Mouse (Mus musculus): ENCODE results near the gene Znhit1. TPM values are rescaled to one million over a fixed set of nuclear protein-coding genes. Genes with fewer than 3 reads are reported as not detected.
"Not testable (repeated sequence)": the region's sequence is repeated elsewhere in the genome, so short reads cannot be mapped to it uniquely, and the experiment has no call there.

Gene Znhit1
- polyA plus RNA-seq, 1 experiment from 2014 or later = 81.0 TPM

GRCm38 (mm10) chr5:136950521-136950920 is 37.3 kb downstream of the Znhit1 start:
- WGBS = 90% methylated on average over 6 of the region's 6 CpGs
- TF ChIP-seq CTCF (IDR thresholded peaks at IDR 0.05; ENCODE audit: low read depth) (no peak), EP300 (optimal IDR thresholded peaks at IDR 0.05) (no peak)
- no peak for ATAC-seq (ENCODE audit: low FRiP score, low TSS enrichment)
- no peak for DNase-seq (ENCODE audit: low spot score)
- H3K36me3 ChIP-seq (ENCODE audit: control insufficient read depth, insufficient read depth, low read length) = no peaks in the 10 kb centered on the region
- H3K27ac ChIP-seq (replicated peaks) = no peak overlapping the region
- H3K27me3 ChIP-seq (ENCODE audit: control insufficient read depth, insufficient read depth, low read length) = no peaks in the 10 kb centered on the region
- H3K9me3 ChIP-seq (ENCODE audit: control insufficient read depth, low read length) = no peaks in the 10 kb centered on the region
- no peak overlapping the region for H3K9ac ChIP-seq (ENCODE audit: low read length)
- H3K4me3 ChIP-seq (ENCODE audit: low read depth, low read length) = no peak overlapping the region
- no peak overlapping the region for H3K4me2 ChIP-seq (replicated peaks; ENCODE audit: low read depth)
- H3K4me1 ChIP-seq (replicated peaks; ENCODE audit: control insufficient read depth, insufficient read depth) = 0 out of 2 replicates have a peak, but pooled peaks cover 3% of the 10 kb centered on the region

- not testable (repeated sequence) for H3K9ac ChIP-seq (ENCODE audit: low read length); H3K27ac ChIP-seq (replicated peaks); DNase-seq (ENCODE audit: low spot score); H3K4me2 ChIP-seq (replicated peaks; ENCODE audit: low read depth); ATAC-seq (ENCODE audit: low FRiP score, low TSS enrichment); H3K9me3 ChIP-seq (ENCODE audit: control insufficient read depth, low read length); H3K4me1 ChIP-seq (replicated peaks; ENCODE audit: control insufficient read depth, insufficient read depth); H3K4me3 ChIP-seq (ENCODE audit: low read depth, low read length); H3K36me3 ChIP-seq (ENCODE audit: control insufficient read depth, insufficient read depth, low read length); H3K27me3 ChIP-seq (ENCODE audit: control insufficient read depth, insufficient read depth, low read length)
- 76% methylated on average over 14 of the region's 14 CpGs for WGBS
Measured at GRCm38 (mm10) chr5:136949551-136950336, 38.1 kb downstream of the Znhit1 start.

- Histone ChIP-seq H3K4me1 (replicated peaks; ENCODE audit: control insufficient read depth, insufficient read depth) (no peaks in the 10 kb centered on the region), H3K4me2 (replicated peaks; ENCODE audit: low read depth) (no peak overlapping the region), H3K9me3 (ENCODE audit: control insufficient read depth, low read length) (no peaks in the 10 kb centered on the region), H3K27ac (replicated peaks) (no peak overlapping the region), H3K9ac (ENCODE audit: low read length) (no peak overlapping the region), H3K36me3 (ENCODE audit: control insufficient read depth, insufficient read depth, low read length) (no peaks in the 10 kb centered on the region), H3K4me3 (ENCODE audit: low read depth, low read length) (no peak overlapping the region), H3K27me3 (ENCODE audit: control insufficient read depth, insufficient read depth, low read length) (no peaks in the 10 kb centered on the region)
- DNase-seq (ENCODE audit: low spot score) = no peak
- TF ChIP-seq EP300 (optimal IDR thresholded peaks at IDR 0.05) = no peak
- no peak for TF ChIP-seq CTCF (IDR thresholded peaks at IDR 0.05; ENCODE audit: low read depth)
- no peak for ATAC-seq (ENCODE audit: low FRiP score, low TSS enrichment)
Measured at GRCm38 (mm10) chr5:136947874-136948273, 39.9 kb downstream of the Znhit1 start.

DNA sequence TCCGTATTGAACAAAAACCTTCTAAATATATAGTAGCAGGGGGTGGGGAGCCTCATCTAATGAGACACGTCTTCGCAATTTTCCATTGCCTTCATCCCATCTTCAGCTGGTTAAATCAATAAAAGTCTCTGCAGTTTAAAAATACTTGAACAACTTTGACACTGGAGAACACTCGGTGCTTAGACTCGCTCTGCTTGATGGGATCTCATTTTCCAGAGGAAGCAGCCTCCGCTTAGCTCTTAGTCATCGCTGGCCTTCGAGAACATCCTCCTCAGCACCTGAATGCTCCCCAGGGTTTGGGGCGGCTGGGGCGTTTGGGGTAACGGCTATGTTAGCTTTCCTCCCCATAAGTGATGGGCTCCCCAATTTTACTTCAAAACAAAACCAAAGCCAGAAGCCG is 42.7 kb downstream of the Znhit1 start:
- DNase-seq (ENCODE audit: low spot score) (no peak), ATAC-seq (ENCODE audit: low FRiP score, low TSS enrichment) (no peak)
- Histone ChIP-seq H3K27ac (replicated peaks) (no peak overlapping the region), H3K4me2 (replicated peaks; ENCODE audit: low read depth) (no peak overlapping the region), H3K36me3 (ENCODE audit: control insufficient read depth, insufficient read depth, low read length) (no peaks in the 10 kb centered on the region), H3K27me3 (ENCODE audit: control insufficient read depth, insufficient read depth, low read length) (no peaks in the 10 kb centered on the region), H3K4me1 (replicated peaks; ENCODE audit: control insufficient read depth, insufficient read depth) (no peaks in the 10 kb centered on the region), H3K9ac (ENCODE audit: low read length) (no peak overlapping the region), H3K9me3 (ENCODE audit: control insufficient read depth, low read length) (no peaks in the 10 kb centered on the region), H3K4me3 (ENCODE audit: low read depth, low read length) (no peak overlapping the region)
- TF ChIP-seq EP300 (optimal IDR thresholded peaks at IDR 0.05) (no peak), CTCF (IDR thresholded peaks at IDR 0.05; ENCODE audit: low read depth) (no peak)
- 76% methylated on average over 12 of the region's 12 CpGs for WGBS

DNA sequence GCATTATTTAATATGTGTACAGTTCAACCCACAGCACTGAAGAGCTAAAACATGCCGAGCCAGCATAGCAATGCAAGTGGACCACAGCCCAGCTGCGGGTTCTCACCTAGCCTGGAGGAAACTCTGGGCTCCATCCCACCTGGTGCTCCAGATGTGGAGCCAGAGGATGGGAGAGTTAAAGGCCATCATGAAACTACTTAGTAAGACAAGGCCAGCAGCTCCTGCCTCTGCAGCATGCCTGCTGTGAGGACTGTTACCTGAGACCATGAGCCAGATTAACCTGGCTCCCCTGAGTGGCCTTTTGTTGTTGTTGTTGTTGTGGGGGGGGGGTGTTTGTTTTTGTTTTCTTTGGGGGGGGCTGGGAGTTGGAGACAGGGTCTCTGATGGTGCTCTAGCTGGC is 44.4 kb downstream of the Znhit1 start:
- Histone ChIP-seq H3K4me3 (ENCODE audit: low read depth, low read length) (no peak overlapping the region), H3K9me3 (ENCODE audit: control insufficient read depth, low read length) (no peaks in the 10 kb centered on the region), H3K27me3 (ENCODE audit: control insufficient read depth, insufficient read depth, low read length) (no peaks in the 10 kb centered on the region), H3K9ac (ENCODE audit: low read length) (no peak overlapping the region), H3K27ac (replicated peaks) (no peak overlapping the region), H3K36me3 (ENCODE audit: control insufficient read depth, insufficient read depth, low read length) (no peaks in the 10 kb centered on the region), H3K4me2 (replicated peaks; ENCODE audit: low read depth) (no peak overlapping the region), H3K4me1 (replicated peaks; ENCODE audit: control insufficient read depth, insufficient read depth) (no peaks in the 10 kb centered on the region)
- no peak for DNase-seq (ENCODE audit: low spot score)
- 85% methylated on average over 2 of the region's 2 CpGs for WGBS
- ATAC-seq (ENCODE audit: low FRiP score, low TSS enrichment) = no peak
- TF ChIP-seq EP300 (optimal IDR thresholded peaks at IDR 0.05) (no peak), CTCF (IDR thresholded peaks at IDR 0.05; ENCODE audit: low read depth) (no peak)

- no peak for ATAC-seq (ENCODE audit: low FRiP score, low TSS enrichment)
- H3K36me3 ChIP-seq (ENCODE audit: control insufficient read depth, insufficient read depth, low read length) = no peaks in the 10 kb centered on the region
- no peak overlapping the region for H3K27ac ChIP-seq (replicated peaks)
- no peaks in the 10 kb centered on the region for H3K9me3 ChIP-seq (ENCODE audit: control insufficient read depth, low read length)
- WGBS = 52% methylated on average over 3 of the region's 3 CpGs
- no peak overlapping the region for H3K4me3 ChIP-seq (ENCODE audit: low read depth, low read length)
- TF ChIP-seq EP300 (optimal IDR thresholded peaks at IDR 0.05) (no peak), CTCF (IDR thresholded peaks at IDR 0.05; ENCODE audit: low read depth) (no peak)
- DNase-seq (ENCODE audit: low spot score) = no peak
- no peak overlapping the region for H3K9ac ChIP-seq (ENCODE audit: low read length)
- no peak overlapping the region for H3K4me2 ChIP-seq (replicated peaks; ENCODE audit: low read depth)
- H3K27me3 ChIP-seq (ENCODE audit: control insufficient read depth, insufficient read depth, low read length) = no peaks in the 10 kb centered on the region
- no peaks in the 10 kb centered on the region for H3K4me1 ChIP-seq (replicated peaks; ENCODE audit: control insufficient read depth, insufficient read depth)
Measured at GRCm38 (mm10) chr5:136942781-136943180, 45.0 kb downstream of the Znhit1 start.
